Mouse (Mus musculus) stomach, postnatal 0 days (tissue): ENCODE results near the gene Sash1.

ENCODE experiments used
- CTCF ChIP-seq: IDR thresholded peaks from 2 replicates; pipeline ENCODE4 v1.5.1; 2016; ENCODE audit warnings: antibody characterized with exemption, low read depth, mild to moderate bottlenecking, moderate library complexity
- EP300 ChIP-seq: optimal IDR thresholded peaks from 2 replicates; pipeline ENCODE3; 2016; ENCODE audit warnings: antibody characterized with exemption

GRCm38 (mm10) chr10:8839956-8840355 lies 45.9 kb downstream of the Sash1 start:
- no peak for TF ChIP-seq CTCF
- TF ChIP-seq EP300 = no peak
